Mouse (Mus musculus): Measurements from ENCODE around the gene Cdk5.

The Cdk5 gene

DNA sequence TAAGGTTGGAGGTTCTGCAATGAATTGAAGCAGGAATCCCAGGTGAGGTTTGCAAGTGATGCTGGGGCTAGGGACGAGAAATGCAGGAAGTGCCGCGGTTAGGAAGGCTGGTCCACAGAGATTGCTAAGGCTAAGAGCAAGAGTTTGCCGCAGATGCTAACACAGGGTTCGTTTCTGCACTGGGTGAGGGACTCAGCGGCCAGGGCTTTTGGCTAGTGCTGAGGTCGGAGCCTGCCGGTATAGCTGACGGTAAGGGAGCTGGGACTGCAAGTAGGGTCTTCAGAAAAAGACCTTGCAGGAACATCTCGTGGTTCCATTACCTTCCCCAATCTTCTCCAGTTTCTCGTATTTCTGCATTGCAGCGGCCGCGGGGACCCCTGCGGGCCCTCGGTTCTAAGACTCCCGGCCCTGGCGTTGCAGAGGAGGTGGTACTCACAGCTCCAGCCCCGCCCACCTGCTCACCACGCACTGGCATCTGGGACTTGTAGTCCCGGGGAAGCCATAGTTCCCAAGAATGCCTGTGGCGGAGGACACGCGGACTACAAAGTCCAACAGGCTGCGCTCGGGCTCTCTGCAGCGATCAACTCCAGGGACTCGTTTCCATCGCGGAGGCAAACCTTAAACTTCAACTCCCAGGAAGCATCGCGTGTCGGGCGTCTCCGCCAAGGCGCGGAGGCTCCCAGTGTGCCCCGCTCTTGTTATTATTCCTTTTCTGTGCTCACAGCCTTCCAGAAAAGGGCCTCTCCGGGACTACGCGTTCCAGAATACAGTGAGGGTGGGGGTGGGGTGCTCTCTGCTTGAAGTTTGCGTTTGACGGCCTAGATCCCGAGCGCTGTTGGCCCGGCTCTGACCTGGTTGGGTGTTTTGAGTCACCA, at the start of gene Cdk5, which contains the start of gene Slc4a2:
Gene Cdk5 (minus strand): TSS at position 402 of the 875 bp plus-strand sequence.
Gene Slc4a2 (plus strand): TSS at position 709 of the 875 bp plus-strand sequence.
- under 1% methylated on average over 46 of the region's 46 CpGs for WGBS

DNA sequence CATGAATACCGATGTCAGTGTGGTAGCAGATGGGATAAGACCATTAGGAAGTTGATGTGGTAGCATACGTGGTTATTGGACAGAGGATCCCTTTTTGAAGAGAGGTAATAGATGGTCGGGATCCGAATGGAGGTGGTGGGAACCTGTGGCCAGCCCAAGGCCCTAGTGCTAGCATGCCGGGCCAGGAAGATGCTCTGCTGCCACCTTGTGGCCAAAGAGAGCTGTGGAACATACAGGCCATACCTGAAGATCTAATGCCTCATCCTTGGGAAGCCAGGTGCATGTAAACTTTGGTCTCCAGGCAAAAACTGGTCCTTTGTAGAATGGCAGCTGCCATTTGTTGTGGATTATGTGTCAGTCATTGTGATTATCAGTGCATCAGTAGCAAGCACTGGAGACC, 47.3 kb upstream of the Cdk5 start:
- 15% methylated on average over 5 of the region's 5 CpGs for WGBS

DNA sequence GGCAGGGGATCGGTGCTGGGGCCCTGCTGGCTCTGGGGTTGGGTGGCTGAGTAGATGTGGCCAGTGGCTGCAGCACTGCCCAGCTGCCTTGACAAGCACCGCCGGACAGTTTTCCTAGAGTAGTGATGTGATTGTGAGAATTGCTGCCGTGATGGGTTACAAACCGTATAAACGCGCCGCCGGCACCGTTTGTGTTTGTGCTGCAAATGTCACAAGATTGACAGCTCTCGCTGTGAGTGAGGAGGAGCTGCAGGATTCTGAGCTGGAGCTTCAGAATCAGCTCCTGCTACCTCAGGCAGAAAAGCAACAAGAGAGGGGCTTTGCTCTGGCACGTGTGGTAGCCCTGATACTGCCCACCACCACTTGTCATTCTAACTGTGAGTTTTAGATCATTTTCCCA, 43.4 kb upstream of the Cdk5 start:
- WGBS, result 36% methylated on average over 12 of the region's 12 CpGs

DNA sequence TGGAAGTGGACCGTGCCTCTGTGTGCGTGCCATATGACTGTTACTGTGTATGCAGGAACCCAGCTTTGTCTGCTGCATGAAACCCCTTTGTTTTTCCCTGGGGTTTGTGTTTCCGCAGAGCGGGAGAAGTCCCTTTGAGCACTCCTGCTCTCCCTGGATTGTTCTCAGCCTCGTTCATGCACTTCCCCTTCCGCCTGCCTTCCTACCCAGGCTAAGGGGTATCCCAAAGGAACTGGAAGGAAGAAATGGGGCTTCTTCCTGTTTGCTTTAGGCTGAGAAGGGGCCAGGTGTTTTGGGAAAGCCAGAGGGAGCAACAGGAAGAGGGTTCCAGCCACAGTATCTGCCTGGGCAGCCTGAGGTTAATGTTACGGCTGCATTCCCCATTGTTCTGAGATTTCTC, 32.3 kb upstream of the Cdk5 start:
- 45% methylated on average over 7 of the region's 7 CpGs for WGBS

DNA sequence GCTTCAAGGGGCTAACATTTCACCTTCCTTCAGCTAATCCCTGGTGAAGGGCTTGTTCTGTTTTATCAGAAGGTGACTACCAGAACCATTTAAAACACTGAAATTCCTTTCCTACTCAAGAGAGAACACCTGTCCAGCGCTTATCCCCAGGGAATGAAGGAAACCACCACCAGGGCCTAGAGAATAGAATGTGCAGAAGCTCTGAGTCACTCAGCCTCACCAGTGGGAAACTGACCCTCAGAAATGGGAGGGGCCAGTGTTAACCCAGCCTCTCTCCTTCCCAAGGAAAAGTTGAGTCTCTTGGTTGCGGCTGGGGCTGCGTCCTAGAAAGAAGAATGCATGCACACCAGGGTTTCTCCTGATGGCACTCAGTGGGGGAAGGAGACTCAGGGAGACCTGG, 31.7 kb upstream of the Cdk5 start:
- 44% methylated on average over 3 of the region's 3 CpGs for WGBS

DNA sequence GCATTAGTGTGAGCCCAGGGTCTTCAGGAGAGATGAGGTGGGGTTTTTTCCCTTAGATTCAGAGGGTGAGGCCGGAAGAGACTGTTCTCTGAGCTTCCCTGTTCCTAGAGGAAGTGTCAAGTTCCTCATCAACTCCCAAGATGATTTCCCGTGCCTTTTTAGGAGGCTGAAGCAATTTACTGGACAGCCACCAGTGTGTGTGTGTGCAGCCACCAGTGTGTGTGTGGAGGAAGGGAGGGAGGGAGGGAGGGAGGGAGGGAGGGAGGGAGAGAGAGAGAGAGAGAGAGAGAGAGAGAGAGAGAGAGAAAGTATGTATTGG, 30.6 kb upstream of the Cdk5 start:
- WGBS, result 10% methylated on average over 2 of the region's 2 CpGs

DNA sequence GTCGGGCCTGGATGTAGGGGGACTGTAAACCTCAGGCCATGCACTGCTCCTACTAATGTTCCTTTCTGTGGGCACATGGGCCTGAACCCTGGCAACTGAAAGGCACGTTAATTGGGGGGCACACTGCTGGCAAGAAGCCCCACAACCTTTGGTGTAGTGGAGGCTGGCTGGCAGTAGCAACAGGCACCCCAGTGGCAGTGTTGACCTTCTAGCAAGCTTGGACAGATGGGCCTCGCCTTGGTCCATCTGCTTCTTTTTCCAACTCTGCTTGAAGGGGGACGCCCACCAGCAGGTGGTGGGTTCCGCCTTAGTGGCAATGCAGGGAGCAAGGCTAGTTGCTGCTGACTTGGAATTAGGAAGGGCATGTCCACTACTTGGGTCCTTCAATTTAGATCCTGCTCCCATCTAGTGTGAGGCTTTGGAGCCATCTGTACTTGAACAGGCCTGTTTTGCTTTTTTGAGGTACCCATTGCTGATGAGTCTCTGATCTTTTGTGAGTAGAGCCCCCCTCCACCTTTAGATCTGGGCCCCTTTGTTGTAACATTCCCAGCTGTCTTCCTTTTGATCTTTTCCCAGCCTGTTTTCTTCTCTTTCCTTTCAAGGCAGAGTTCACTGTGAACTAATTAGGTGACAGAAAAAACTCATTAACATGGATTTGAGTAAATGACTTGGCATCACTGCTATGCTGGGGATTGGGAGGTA, 30.1 kb upstream of the Cdk5 start:
- WGBS, result 11% methylated on average over 5 of the region's 5 CpGs

DNA sequence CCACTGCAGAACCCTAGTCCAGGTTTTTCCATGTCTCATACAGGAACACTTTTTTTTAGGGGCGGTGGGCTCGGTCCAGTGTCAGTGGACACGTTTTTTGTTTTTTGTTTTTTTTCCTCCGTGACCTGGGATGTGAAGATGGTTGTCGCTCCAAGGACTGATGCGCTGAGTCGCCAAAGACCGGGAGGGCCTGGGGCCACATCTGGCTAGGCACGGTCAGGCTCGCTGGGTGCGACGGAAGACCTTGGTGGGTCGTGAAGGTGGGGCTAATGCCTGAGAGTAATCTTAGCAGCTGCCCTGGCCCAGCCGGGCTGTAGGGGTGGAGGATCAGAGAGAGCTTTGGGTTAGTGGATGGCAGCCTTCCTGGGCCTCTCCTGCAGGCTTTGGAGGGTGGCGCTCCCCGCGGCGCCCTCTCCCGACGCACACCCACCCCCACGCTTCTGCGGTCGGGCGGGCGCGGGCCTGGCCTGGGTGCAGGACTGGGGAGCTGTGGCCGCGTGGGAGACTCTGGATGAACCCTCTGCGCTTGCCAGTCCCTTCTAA, 29.4 kb upstream of the Cdk5 start:
- under 1% methylated on average over 29 of the region's 29 CpGs for WGBS

DNA sequence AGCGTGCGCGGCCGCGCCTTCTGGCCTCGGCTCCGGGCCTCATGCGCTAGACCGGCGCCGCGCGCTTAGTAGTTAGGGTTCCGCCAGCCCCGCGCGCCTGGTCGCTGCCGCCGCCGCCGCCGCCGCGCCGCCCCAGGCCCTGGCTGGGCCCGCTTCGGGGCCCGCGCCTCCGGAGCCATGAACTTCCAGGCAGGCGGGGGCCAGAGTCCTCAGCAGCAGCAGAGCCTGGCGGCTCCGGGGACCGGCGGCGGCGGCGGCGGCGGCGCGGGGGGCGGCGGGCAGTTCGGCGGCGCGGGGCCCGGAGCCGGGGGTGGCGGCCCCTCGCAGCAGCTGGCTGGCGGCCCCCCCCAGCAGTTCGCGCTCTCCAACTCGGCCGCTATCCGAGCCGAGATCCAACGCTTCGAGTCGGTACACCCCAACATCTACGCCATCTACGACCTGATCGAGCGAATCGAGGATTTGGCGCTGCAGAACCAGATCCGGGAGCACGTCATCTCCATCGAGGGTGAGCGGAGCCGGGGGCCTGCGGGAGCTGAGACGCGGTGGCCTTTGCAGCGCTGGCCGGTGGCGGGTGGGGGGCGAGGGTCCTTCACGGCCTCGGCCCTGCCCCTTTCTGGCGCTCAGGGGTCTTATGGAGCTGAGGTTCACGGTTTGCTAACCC, 28.8 kb upstream of the Cdk5 start, which contains the start of gene Agap3:
Gene Agap3 (plus strand): TSS at position 148 of the 661 bp plus-strand sequence.
- WGBS, result under 1% methylated on average over 76 of the region's 85 CpGs

DNA sequence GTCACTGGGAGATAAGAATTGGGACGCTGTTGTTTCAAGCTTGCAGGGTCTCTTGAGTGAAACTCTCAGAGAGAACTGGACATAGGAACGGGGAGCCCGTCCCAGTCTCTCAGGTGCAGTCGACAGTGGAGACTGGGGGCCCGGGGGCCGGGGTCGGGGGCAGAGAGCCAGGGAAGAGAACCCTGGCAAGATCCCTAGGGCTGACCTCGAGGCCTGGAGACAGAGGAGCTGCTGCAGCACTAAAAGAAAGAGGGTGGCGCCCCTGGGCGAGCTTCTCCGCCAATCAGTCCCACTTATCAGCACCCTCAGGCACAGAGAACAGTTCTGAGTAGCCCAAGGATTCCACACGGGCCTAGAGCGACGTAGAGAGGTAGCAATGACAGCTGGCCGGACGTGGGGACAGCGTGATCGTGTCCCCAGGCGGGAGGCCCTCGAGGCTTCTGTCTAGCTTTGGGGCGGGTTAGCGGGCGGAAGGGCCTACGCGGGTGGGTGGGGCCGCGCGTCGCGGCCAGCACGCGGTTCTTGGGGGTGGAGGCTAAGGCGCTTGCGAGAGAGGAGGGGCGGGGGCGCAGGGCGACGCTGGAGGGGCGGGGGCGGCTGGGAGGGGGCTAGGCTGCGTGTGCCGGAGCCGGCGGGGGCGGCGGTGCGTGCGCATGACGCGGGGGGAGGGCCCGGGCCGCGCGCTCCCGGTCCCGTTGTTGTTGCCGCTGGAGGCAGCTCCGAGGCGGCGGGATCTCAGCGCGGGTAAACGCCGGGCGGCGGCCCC, 28.1 kb upstream of the Cdk5 start:
- WGBS, result 4% methylated on average over 55 of the region's 66 CpGs

DNA sequence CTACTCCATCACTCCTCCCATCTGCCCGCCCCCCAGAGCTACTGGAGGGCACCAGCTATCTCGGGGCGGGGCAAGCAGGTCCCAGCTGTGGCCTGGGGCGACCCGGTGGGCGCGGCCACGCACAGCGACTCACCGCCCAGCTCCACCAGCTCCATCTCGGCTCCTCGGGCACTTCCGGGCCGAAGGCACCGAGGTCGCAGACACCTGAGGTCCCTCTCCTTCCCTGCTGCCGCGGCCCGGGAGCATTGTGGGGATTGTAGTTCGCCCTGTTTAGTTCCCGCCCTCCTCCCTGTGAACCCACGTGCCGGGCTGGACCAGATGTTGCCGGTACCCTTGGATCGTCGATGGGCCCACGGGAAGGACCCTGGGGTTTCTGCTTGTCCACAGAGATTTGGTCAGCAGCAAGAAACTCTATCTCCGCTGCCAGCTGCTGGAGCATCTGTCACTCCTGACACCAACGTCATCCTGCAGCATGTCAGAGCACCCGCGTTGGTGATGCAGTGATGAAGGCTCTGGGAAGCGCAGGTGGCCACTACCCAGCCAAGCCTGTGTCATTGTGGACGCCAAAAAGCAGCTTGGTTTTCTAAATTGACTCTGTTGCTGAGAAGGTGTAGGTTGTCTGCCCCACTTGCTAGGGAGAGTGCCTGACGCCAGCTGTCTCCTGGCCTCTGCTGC, 24.4 kb upstream of the Cdk5 start, which contains the start of gene Tmub1:
Gene Tmub1 (minus strand): TSS at position 231 of the 675 bp plus-strand sequence.
- WGBS, result 1% methylated on average over 34 of the region's 34 CpGs

DNA sequence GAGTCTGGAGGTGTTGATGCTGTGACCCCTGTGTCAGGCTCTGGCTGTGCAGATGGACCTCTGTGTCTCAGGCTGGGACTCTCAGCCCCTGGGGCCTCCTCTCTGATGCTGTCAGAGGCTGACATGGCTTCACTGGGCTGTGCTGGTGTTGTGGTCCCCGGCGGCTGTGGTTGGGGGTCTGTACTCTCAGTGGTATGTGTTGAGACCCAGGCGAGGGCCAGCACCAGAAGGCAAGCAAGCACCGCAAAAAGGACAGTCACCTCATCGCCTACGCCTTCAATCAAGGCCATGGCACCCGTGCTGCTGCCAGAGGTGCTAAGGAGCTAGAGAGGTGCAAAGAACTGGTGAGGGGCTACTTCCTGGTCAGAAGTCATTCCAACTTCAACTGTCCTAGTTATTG, 23.3 kb upstream of the Cdk5 start:
- 94% methylated on average over 7 of the region's 7 CpGs for WGBS

DNA sequence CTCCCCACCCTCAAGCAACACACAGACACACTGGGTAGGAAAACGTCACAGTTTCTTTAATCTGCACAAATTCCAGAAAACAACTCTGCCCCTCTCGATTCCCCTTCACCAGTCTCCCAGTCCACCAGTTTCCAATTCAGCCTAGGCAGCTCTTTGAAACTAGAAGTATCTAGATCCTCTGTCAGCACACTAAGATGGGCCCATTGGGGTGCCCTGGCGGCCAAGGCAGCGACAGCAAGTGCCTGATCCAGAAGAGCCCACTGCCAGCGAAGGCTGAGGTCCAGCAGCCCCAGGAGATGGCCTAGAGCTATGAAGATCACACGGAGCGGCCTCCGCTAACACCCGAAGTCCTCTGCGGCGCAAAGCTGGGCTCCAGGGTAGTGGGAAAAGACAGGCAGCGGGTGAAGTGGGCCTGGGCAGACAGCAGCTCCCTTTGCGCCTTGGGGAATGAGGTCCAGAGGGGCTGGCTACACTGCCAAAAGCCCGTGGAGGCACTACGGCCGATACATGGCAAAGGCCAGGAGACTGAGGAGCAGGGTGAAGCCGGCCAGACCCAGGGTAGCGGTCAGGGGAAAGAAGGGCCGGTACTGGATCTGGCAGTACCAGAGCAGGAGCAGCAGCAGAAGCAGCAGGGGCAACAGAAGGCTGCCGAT, 22.2 kb upstream of the Cdk5 start:
- 50% methylated on average over 20 of the region's 20 CpGs for WGBS

DNA sequence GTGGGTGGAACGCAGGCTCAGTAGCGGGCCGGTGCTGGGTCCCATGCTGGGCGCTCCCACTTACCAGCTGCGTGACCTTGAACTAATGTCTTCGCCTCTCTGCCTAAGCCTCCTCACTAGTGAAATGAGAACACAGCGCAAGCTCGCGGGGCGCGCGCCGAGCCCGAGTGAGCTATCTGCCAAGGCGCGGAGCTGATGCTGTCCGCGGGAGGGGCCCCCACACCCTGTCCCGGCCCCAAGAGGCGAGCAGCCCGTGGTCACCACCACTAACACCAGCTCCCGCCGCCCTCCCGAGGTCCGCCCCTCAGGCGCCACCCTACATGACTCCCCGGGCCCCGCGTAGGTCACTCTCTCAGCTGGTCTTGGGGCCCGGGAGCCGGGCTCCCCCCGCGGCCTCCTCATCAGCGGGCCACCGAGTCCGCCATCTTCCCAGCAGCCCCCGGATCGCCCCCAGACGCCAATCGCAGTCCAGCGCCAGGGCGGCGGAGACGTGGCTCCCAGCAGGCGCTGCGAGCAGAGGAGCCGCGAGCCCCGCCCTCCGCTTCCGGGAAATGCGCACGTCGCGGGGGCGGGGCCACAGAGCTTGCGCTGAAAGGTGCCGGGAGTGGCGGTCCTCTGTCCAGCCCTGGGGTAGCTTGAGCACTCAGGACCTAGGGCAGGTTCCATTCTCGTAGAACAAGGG, 21.6 kb upstream of the Cdk5 start, which contains the start of gene Fastk:
Gene Fastk (minus strand): TSS at position 542 of the 682 bp plus-strand sequence.
- WGBS, result under 1% methylated on average over 60 of the region's 60 CpGs

DNA sequence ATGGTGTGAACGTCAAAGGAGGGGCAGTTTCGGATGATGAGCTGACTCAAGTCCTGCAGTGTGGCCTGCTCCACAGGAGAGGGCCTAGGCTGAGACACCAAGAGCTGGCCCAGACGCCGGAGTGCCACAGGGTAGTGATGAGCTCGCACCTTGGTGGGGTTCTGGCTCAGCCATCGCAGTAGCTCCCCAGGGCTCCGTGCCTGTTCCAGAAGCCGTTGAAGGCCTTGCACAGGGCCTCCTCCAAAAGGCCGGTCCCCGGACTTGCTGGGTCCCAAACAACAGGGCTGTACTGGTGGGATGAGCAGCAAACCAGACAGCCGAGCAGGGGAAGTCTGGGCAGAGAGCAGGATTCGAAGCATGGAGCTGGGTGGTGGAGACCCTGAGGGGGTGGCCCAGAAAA, 20.6 kb upstream of the Cdk5 start:
- WGBS, result 81% methylated on average over 12 of the region's 12 CpGs

DNA sequence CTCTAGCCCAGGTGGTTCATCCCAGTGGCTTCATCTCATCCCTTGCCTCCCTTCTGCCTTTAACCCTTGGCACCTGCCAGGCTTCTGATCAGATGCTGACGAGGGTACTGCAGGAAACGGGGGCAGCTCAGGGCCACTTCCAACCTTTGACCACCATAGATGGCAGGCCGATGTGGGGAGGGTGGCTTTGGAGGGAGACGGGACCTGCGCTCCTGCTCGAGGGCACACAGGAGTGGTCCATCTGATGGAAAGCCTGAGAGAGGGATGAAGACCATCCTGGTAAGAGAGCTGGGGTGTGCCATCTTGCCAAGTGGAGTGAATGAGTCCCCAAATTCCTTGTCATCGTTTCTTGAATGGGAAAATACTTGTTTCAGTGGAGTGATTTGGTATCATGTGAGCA, 19.9 kb upstream of the Cdk5 start:
- 91% methylated on average over 7 of the region's 7 CpGs for WGBS

DNA sequence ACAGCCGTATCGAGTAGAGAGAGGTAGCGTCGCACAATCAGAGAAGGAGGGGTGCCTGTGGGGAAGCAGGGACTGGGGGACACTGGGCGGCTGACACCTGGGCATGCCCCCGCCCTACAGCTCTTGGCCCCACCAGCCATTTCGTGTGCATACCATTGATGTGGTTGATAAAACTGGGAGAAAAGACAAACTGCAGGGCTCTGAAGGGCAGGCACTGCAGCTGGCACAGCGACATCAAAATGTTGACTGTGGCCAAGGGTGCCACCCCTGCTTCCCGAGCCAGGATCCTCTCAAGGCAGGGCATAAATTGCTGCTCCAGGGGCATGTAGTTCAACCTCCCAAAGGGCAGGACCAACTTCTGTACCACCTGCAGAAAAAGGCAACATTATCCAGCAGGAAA, 18.7 kb upstream of the Cdk5 start:
- 85% methylated on average over 9 of the region's 9 CpGs for WGBS

DNA sequence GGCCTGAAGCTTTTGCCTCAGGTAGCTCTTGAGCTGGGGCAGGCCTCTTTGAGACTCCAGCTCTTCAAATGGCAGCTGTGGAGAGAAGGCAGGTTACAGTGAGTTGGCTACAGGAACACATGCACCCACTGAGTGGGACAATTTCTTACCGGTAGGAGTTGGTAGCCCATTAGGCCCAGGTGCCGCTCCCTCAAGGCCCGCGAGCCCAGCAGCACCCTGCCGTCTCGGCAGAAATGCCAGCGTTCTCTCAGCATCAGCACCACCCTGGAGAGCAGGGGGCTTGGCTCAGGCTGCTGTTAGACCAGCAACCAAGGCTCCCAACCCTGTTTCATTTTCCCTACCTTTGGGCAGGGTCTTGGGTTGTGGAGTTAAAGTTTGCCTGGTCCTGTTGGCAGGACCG, 17.9 kb upstream of the Cdk5 start:
- 93% methylated on average over 8 of the region's 8 CpGs for WGBS

DNA sequence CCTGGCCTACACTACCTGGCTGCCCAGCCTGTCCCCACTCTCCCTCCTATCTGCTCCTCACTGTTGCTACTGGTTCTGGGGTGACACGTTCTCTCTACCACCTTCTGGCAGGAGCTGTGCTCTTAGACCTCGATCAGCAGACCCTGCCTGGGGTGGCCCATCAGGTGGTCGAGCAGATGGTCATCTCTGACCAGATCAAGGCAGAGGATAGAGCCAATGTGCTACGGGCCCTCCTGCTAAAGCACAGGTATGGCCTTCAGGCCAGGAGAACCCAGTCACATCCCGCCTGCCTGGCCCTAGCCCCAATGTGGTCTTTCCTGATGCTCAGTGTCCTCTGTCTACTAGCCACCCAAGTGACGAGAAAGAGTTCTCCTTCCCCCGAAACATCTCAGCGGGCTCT, 10.7 kb upstream of the Cdk5 start:
- 92% methylated on average over 8 of the region's 8 CpGs for WGBS

DNA sequence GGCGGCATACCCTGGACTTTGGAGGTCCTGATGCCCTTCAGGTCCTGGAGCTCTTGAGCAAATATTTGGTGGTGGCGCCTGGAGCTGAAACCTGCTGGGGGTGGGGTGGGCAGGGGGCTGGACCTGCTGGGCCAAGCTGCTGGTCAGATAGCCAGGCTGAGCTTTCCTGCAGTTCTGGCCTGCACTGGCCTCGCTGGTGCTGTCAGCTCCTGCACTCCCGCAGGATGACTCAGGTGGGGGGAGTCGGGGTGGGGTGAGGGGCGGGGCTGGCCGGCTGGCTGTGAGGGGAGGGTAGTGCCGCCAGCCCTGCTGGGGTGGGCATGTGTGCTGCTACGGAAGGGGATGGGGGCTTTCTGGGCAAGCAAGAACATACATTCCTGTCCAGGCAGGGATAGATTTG, 5.3 kb upstream of the Cdk5 start:
- 50% methylated on average over 9 of the region's 9 CpGs for WGBS
